Mouse (Mus musculus): Measurements from ENCODE around the gene Tnnt2. TPM values are rescaled to one million over a fixed set of nuclear protein-coding genes. Genes with fewer than 3 reads are reported as not detected.

The Tnnt2 gene
- polyA plus RNA-seq, 1 experiment from 2014 or later, result 7,347 TPM

- Histone ChIP-seq H3K9me3 (ENCODE audit: control insufficient read depth, low read length) (no peaks in the 10 kb centered on the region), H3K4me2 (ENCODE audit: low read length) (no peak overlapping the region), H3K36me3 (ENCODE audit: control insufficient read depth, insufficient read depth, low read length) (peaks cover 44% of the 10 kb centered on the region), H3K9ac (ENCODE audit: low read length) (peak overlapping the region; percentile 44; the same call in 1 of the 2 replicates), H3K27ac (replicated peaks in 1 of 2; ENCODE audit: control insufficient read depth in 1 of 2, insufficient read depth in 1 of 2, low read depth in 2 of 2, low read length in 2 of 2) (peak overlapping the region; percentile 74 to 85), H3K4me1 (ENCODE audit: control insufficient read depth in 2 of 2, insufficient read depth in 2 of 2, low read length in 2 of 2) (peaks cover 22 to 40% of the 10 kb centered on the region in 2 experiments), H3K4me3 (ENCODE audit: control insufficient read depth in 1 of 2, insufficient read depth in 1 of 2, low read depth in 1 of 2, low read length in 2 of 2) (no peak overlapping the region), H3K27me3 (ENCODE audit: control insufficient read depth, insufficient read depth, low read length) (no peaks in the 10 kb centered on the region)
- no peak for ATAC-seq (ENCODE audit: insufficient number of reproducible peaks, insufficient read depth, low FRiP score, low read depth)
- WGBS, result 31% methylated on average over 3 of the region's 3 CpGs
Observed at GRCm38 (mm10) chr1:135812205-135812604, 23.9 kb upstream of the Tnnt2 start.

- H3K36me3 ChIP-seq (ENCODE audit: control insufficient read depth, insufficient read depth, low read length), result peaks cover 40% of the 10 kb centered on the region
- peak overlapping the region; percentile 44; the same call in 1 of the 2 replicates for H3K9ac ChIP-seq (ENCODE audit: low read length)
- ATAC-seq (ENCODE audit: insufficient number of reproducible peaks, insufficient read depth, low FRiP score, low read depth), result peak; percentile 28; the same call in 1 of the 2 replicates
- 14% methylated on average over 2 of the region's 2 CpGs for WGBS
- H3K4me1 ChIP-seq (ENCODE audit: control insufficient read depth in 2 of 2, insufficient read depth in 2 of 2, low read length in 2 of 2), result peaks cover 22 to 36% of the 10 kb centered on the region in 2 experiments
- H3K27ac ChIP-seq (replicated peaks in 1 of 2; ENCODE audit: control insufficient read depth in 1 of 2, insufficient read depth in 1 of 2, low read depth in 2 of 2, low read length in 2 of 2), result peak overlapping the region; percentile 74 to 85
- no peak overlapping the region for H3K4me3 ChIP-seq (ENCODE audit: control insufficient read depth in 1 of 2, insufficient read depth in 1 of 2, low read depth in 1 of 2, low read length in 2 of 2)
- peaks cover under 1% of the 10 kb centered on the region for H3K27me3 ChIP-seq (ENCODE audit: control insufficient read depth, insufficient read depth, low read length)
- H3K9me3 ChIP-seq (ENCODE audit: control insufficient read depth, low read length), result no peaks in the 10 kb centered on the region
- no peak overlapping the region for H3K4me2 ChIP-seq (ENCODE audit: low read length)
Observed at GRCm38 (mm10) chr1:135812618-135813017, 23.5 kb upstream of the Tnnt2 start.

GRCm38 (mm10) chr1:135813071-135813470 is 23.1 kb upstream of the Tnnt2 start:
- Histone ChIP-seq H3K4me2 (ENCODE audit: low read length) (no peak overlapping the region), H3K9me3 (ENCODE audit: control insufficient read depth, low read length) (no peaks in the 10 kb centered on the region), H3K9ac (ENCODE audit: low read length) (peak overlapping the region; percentile 44; the same call in 1 of the 2 replicates), H3K4me1 (ENCODE audit: control insufficient read depth in 2 of 2, insufficient read depth in 2 of 2, low read length in 2 of 2) (peaks cover 22 to 33% of the 10 kb centered on the region in 2 experiments), H3K36me3 (ENCODE audit: control insufficient read depth, insufficient read depth, low read length) (peaks cover 36% of the 10 kb centered on the region), H3K4me3 (ENCODE audit: control insufficient read depth in 1 of 2, insufficient read depth in 1 of 2, low read depth in 1 of 2, low read length in 2 of 2) (no peak overlapping the region), H3K27ac (replicated peaks in 1 of 2; ENCODE audit: control insufficient read depth in 1 of 2, insufficient read depth in 1 of 2, low read depth in 2 of 2, low read length in 2 of 2) (peak overlapping the region; percentile 74 to 85), H3K27me3 (ENCODE audit: control insufficient read depth, insufficient read depth, low read length) (peaks cover 5% of the 10 kb centered on the region)
- ATAC-seq (ENCODE audit: insufficient number of reproducible peaks, insufficient read depth, low FRiP score, low read depth), result peak; percentile 15; the same call in 1 of the 2 replicates
- 48% methylated on average over 4 of the region's 4 CpGs for WGBS

- H3K9ac ChIP-seq (ENCODE audit: low read length), result no peak overlapping the region
- peaks cover 6% of the 10 kb centered on the region for H3K27me3 ChIP-seq (ENCODE audit: control insufficient read depth, insufficient read depth, low read length)
- H3K4me1 ChIP-seq (ENCODE audit: control insufficient read depth in 2 of 2, insufficient read depth in 2 of 2, low read length in 2 of 2), result peaks cover 23 to 36% of the 10 kb centered on the region in 2 experiments
- H3K4me3 ChIP-seq (ENCODE audit: control insufficient read depth in 1 of 2, insufficient read depth in 1 of 2, low read depth in 1 of 2, low read length in 2 of 2), result no peak overlapping the region
- 82% methylated on average over 5 of the region's 5 CpGs for WGBS
- H3K36me3 ChIP-seq (ENCODE audit: control insufficient read depth, insufficient read depth, low read length), result peaks cover 28% of the 10 kb centered on the region
- no peak overlapping the region for H3K4me2 ChIP-seq (ENCODE audit: low read length)
- H3K9me3 ChIP-seq (ENCODE audit: control insufficient read depth, low read length), result no peaks in the 10 kb centered on the region
- ATAC-seq (ENCODE audit: insufficient number of reproducible peaks, insufficient read depth, low FRiP score, low read depth), result no peak
- H3K27ac ChIP-seq (replicated peaks in 1 of 2; ENCODE audit: control insufficient read depth in 1 of 2, insufficient read depth in 1 of 2, low read depth in 2 of 2, low read length in 2 of 2), result peak overlapping the region in 1 of 2 experiments; percentile 85; a peak in 2 of 4 replicates
Observed at GRCm38 (mm10) chr1:135813687-135814395, 22.3 kb upstream of the Tnnt2 start.

- H3K4me1 ChIP-seq (ENCODE audit: control insufficient read depth in 2 of 2, insufficient read depth in 2 of 2, low read length in 2 of 2), result peaks cover 27 to 40% of the 10 kb centered on the region in 2 experiments
- no peak for ATAC-seq (ENCODE audit: insufficient number of reproducible peaks, insufficient read depth, low FRiP score, low read depth)
- WGBS, result 90% methylated on average over 5 of the region's 5 CpGs
- no peak overlapping the region for H3K4me2 ChIP-seq (ENCODE audit: low read length)
- no peak overlapping the region for H3K4me3 ChIP-seq (ENCODE audit: control insufficient read depth in 1 of 2, insufficient read depth in 1 of 2, low read depth in 1 of 2, low read length in 2 of 2)
- H3K27me3 ChIP-seq (ENCODE audit: control insufficient read depth, insufficient read depth, low read length), result peaks cover 9% of the 10 kb centered on the region
- no peak overlapping the region for H3K9ac ChIP-seq (ENCODE audit: low read length)
- no peak overlapping the region for H3K27ac ChIP-seq (replicated peaks in 1 of 2; ENCODE audit: control insufficient read depth in 1 of 2, insufficient read depth in 1 of 2, low read depth in 2 of 2, low read length in 2 of 2)
- no peaks in the 10 kb centered on the region for H3K9me3 ChIP-seq (ENCODE audit: control insufficient read depth, low read length)
- H3K36me3 ChIP-seq (ENCODE audit: control insufficient read depth, insufficient read depth, low read length), result peaks cover 21% of the 10 kb centered on the region
Observed at GRCm38 (mm10) chr1:135814531-135814930, 21.6 kb upstream of the Tnnt2 start.

- no peak overlapping the region for H3K4me2 ChIP-seq (ENCODE audit: low read length)
- no peak for ATAC-seq (ENCODE audit: insufficient number of reproducible peaks, insufficient read depth, low FRiP score, low read depth)
- WGBS, result 46% methylated on average over 4 of the region's 4 CpGs
- no peak overlapping the region for H3K9ac ChIP-seq (ENCODE audit: low read length)
- H3K4me1 ChIP-seq (ENCODE audit: control insufficient read depth in 2 of 2, insufficient read depth in 2 of 2, low read length in 2 of 2), result peaks cover 15 to 26% of the 10 kb centered on the region in 2 experiments
- H3K36me3 ChIP-seq (ENCODE audit: control insufficient read depth, insufficient read depth, low read length), result no peaks in the 10 kb centered on the region
- H3K27me3 ChIP-seq (ENCODE audit: control insufficient read depth, insufficient read depth, low read length), result peaks cover 12% of the 10 kb centered on the region
- no peak overlapping the region for H3K4me3 ChIP-seq (ENCODE audit: control insufficient read depth in 1 of 2, insufficient read depth in 1 of 2, low read depth in 1 of 2, low read length in 2 of 2)
- no peak overlapping the region for H3K27ac ChIP-seq (replicated peaks in 1 of 2; ENCODE audit: control insufficient read depth in 1 of 2, insufficient read depth in 1 of 2, low read depth in 2 of 2, low read length in 2 of 2)
- H3K9me3 ChIP-seq (ENCODE audit: control insufficient read depth, low read length), result no peaks in the 10 kb centered on the region
Observed at GRCm38 (mm10) chr1:135817595-135817994, 18.6 kb upstream of the Tnnt2 start.

- Histone ChIP-seq H3K4me3 (ENCODE audit: control insufficient read depth in 1 of 2, insufficient read depth in 1 of 2, low read depth in 1 of 2, low read length in 2 of 2) (peak within 1 kb of the TSS; percentile 58 to 66), H3K4me2 (ENCODE audit: low read length) (peak within 1 kb of the TSS; percentile 100), H3K4me1 (ENCODE audit: control insufficient read depth in 2 of 2, insufficient read depth in 2 of 2, low read length in 2 of 2) (peaks cover 9 to 16% of the 10 kb centered on the region in 2 experiments; a peak in 3 of 4 replicates), H3K27me3 (ENCODE audit: control insufficient read depth, insufficient read depth, low read length) (peaks cover 15% of the 10 kb centered on the region), H3K27ac (replicated peaks in 1 of 2; ENCODE audit: control insufficient read depth in 1 of 2, insufficient read depth in 1 of 2, low read depth in 2 of 2, low read length in 2 of 2) (no peak within 1 kb of the TSS), H3K9ac (ENCODE audit: low read length) (peak within 1 kb of the TSS; percentile 78), H3K9me3 (ENCODE audit: control insufficient read depth, low read length) (no peaks in the 10 kb centered on the region), H3K36me3 (ENCODE audit: control insufficient read depth, insufficient read depth, low read length) (no peaks in the 10 kb centered on the region)
- ATAC-seq (ENCODE audit: insufficient number of reproducible peaks, insufficient read depth, low FRiP score, low read depth), result peak; percentile 38; the same call in 1 of the 2 replicates
- under 1% methylated on average over 63 of the region's 63 CpGs for WGBS
Observed at GRCm38 (mm10) chr1:135818481-135819086, 17.6 kb upstream of the Tnnt2 start, which contains the start of gene Lad1. TSS of gene Lad1 (plus strand) at chr1:135818598.
